Mouse (Mus musculus) forebrain, embryonic 14.5 days (tissue): ENCODE measurements around the gene Ccdc88c. TPM values are rescaled to one million over a fixed set of nuclear protein-coding genes. Genes with fewer than 3 reads are reported as not detected.

ENCODE experiments used
- ATAC-seq: fragments of 200-750 bp; cut with Nextera tagmentation; 2 replicates; pipeline ENCODE4 v1.8.0; 2017; ENCODE audit warnings: mild to moderate bottlenecking, moderate library complexity
- DNase-seq: peaks from one replicate; pipeline ENCODE4 v3.0.0-alpha.2; 2015; ENCODE audit warnings: low spot score
- H3K27ac ChIP-seq: fragments of 300-500 bp; sonication (generic); 2 replicates; pipeline ENCODE4 v1.5.1; 2014; ENCODE audit warnings: low read depth, mild to moderate bottlenecking, control low read depth, low read length, moderate library complexity
- H3K27me3 ChIP-seq: fragments of 300-500 bp; sonication (generic); replicated peaks from 2 replicates; pipeline ENCODE4 v1.6.1; 2014; ENCODE audit warnings: low read length, control low read depth, mixed read lengths; ENCODE audit not compliant: control insufficient read depth, insufficient read depth
- H3K36me3 ChIP-seq: fragments of 300-500 bp; sonication (generic); 2 replicates; pipeline ENCODE4 v1.6.1; 2014; ENCODE audit warnings: low read length, control low read depth; ENCODE audit not compliant: control insufficient read depth, insufficient read depth
- H3K4me1 ChIP-seq: fragments of 300-500 bp; sonication (generic); 2 replicates; pipeline ENCODE4 v1.6.1; 2014; ENCODE audit warnings: antibody characterized with exemption, low read length, control low read depth; ENCODE audit not compliant: control insufficient read depth, insufficient read depth
- H3K4me2 ChIP-seq: fragments of 300-500 bp; sonication (generic); 2 replicates; pipeline ENCODE4 v1.6.1; 2014; ENCODE audit warnings: mild to moderate bottlenecking, control low read depth, low read length
- H3K4me3 ChIP-seq: fragments of 300-500 bp; sonication (generic); 2 replicates; pipeline ENCODE4 v1.5.1; 2014; ENCODE audit warnings: low read depth, low read length, control low read depth
- H3K9ac ChIP-seq: fragments of 300-500 bp; sonication (generic); 2 replicates; pipeline ENCODE4 v1.6.1; 2014; ENCODE audit warnings: mild to moderate bottlenecking, low read length, control low read depth, moderate library complexity
- H3K9me3 ChIP-seq: fragments of 300-500 bp; sonication (generic); replicated peaks from 2 replicates; pipeline ENCODE4 v1.6.1; 2016; ENCODE audit warnings: low read length, control low read depth, mixed read lengths; ENCODE audit not compliant: control insufficient read depth
- WGBS: fragments of 180-500 bp; shearing (Covaris S2); extraction: QIAGEN DNeasy Blood & Tissue Kit; methylation state at CpG from one replicate; pipeline ENCODE4 v1.1.7; 2014; 5-methylcytosine and 5-hydroxymethylcytosine counted together
- polyA plus RNA-seq: library from polyadenylated mRNA; unstranded; fragments of >200 nt; fragmentation: Nextera tagmentation; extraction: Ambion mirVana; gene quantifications from 2 replicates; pipeline ENCODE4 v1.2.1, GENCODE M21; 2014

Ccdc88c gene
- 11.6 and 15.3 TPM in 2 replicates for polyA plus RNA-seq

DNA sequence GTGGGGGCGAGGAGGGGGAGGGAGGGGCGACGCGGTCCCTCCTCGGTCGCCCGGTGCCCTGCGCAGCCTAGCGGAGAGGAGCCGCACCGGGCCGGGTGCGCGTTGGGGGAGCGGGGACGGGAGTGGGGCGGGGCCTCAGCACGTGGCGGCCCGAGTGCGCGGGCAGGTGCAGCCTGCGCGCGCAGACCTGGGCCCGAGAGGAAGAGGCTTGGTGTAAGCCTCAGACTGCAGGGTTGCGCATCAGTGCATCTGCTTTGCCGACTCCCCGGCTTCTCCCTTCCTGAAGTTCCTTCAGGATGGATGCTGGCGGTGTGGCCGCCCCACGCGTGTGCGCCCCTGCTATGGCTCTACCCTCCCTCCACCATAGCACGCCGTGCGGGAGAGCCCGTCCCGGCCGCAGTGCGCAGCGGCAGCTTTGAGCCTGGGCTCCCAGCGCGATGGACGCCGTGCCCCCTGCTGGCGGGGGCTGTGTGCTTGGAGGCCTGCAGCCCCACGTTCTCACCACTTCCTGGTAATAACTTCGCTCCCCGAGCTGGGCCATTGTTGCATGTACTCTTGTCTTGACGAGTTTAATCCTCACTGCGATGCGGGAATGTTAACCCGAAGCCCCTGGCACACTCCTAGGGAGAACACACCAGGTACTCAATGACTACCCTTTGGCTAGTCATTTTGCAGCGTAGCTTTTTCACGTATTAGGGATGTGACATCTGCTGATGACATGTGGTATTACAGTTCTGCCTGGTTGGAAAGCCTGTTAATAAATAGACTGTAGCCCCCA is at the start of gene Ccdc88c:
Gene Ccdc88c (minus strand): TSS at position 103 of the 778 bp plus-strand sequence.
- 0% methylated on average over 45 of the region's 56 CpGs for WGBS
- no peaks in the 10 kb centered on the region for H3K27me3 ChIP-seq
- H3K4me2 ChIP-seq: peak within 1 kb of the TSS; percentile 74
- H3K36me3 ChIP-seq: no peaks in the 10 kb centered on the region
- H3K27ac ChIP-seq: peak within 1 kb of the TSS; percentile 98
- peak within 1 kb of the TSS; percentile 82 for H3K4me3 ChIP-seq
- peak within 1 kb of the TSS; percentile 96 for H3K9ac ChIP-seq
- H3K9me3 ChIP-seq: no peaks in the 10 kb centered on the region
- peak; percentile 88 for ATAC-seq
- peak; percentile 96 for DNase-seq
- H3K4me1 ChIP-seq: peaks cover 24% of the 10 kb centered on the region

DNA sequence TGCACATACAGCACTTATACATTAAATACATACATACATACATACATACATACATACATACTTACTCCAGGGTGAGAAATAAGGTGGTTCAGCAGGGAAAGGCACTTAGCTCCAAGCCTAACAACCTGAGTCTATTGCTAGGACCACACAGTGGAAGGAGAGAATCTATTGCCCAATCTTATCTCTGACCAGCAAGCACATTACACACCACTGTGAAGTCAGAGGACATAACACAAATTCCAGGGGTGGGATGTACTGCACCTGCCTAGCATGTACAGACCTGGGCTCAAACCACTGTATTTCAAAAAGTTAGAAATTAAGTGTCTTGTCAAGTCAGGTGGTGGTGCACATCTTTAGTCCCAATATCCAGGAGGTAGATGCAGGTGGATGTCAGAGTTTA is 49.1 kb upstream of the Ccdc88c start:
- Histone ChIP-seq H3K4me3 (no peak overlapping the region), H3K27ac (no peak overlapping the region), H3K9me3 (no peaks in the 10 kb centered on the region), H3K36me3 (peaks cover 14% of the 10 kb centered on the region; the same call in 1 of the 2 replicates), H3K27me3 (no peaks in the 10 kb centered on the region), H3K4me1 (no peaks in the 10 kb centered on the region; the same call in 1 of the 2 replicates), H3K4me2 (no peak overlapping the region), H3K9ac (no peak overlapping the region)
- DNase-seq (no peak), ATAC-seq (no peak)

DNA sequence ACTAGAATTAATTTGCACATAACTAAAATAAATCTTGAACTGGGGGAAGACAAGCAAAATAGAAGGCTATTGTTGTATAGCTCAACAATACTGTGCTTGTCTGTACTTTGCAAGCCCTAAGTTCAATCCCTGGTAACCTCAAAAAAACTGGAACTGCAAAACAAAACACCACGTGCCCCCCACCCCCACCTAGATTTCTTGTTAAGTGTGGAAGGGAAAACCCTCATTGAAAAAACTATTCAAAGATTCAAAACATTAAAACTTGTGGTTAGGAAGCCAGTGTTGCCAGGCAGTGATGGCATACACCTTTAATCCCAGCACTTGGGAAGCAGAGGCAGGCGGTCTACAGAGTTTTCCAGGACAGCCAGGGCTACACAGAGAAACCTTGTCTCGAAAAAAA is 46.6 kb upstream of the Ccdc88c start:
- H3K4me1 ChIP-seq: no peaks in the 10 kb centered on the region
- ATAC-seq (no peak), DNase-seq (no peak)
- H3K36me3 ChIP-seq: peaks cover 8% of the 10 kb centered on the region; the same call in 1 of the 2 replicates
- H3K27ac ChIP-seq: no peak overlapping the region
- H3K4me3 ChIP-seq: no peak overlapping the region
- no peaks in the 10 kb centered on the region for H3K9me3 ChIP-seq
- 91% methylated on average over 3 of the region's 3 CpGs for whole genome bisulfite sequencing
- H3K27me3 ChIP-seq: no peaks in the 10 kb centered on the region
- H3K9ac ChIP-seq: no peak overlapping the region
- no peak overlapping the region for H3K4me2 ChIP-seq

DNA sequence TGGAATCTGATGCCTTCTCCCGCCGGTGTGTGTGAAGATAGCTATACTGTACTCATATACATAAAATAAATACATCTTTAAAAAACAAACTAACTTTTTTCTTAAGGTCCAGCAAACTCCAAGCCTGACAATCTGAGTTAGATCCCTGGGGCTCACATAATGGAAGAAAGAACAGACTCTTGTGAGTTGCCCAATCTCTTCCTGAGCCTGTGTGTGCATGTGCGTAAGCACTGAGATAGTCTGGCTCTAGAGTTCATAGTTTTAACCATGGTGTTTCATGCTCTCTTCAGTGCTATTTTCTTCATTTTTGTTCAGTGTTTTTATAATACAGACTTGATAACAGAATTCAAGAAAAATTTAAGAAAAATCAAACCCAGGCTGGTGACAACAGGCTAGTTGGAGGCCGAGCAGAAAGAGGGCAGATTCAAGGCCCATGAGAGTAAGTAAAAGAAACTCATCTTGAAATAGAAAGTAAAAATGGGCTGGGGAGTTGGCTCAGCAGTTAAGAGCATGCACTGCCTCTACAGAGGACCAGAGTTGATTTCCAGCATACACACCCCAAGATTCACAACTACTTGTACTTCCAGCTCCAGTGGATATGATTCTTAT is 46.1 kb upstream of the Ccdc88c start:
- no peak overlapping the region for H3K9ac ChIP-seq
- H3K4me3 ChIP-seq: no peak overlapping the region
- WGBS: 97% methylated on average over 4 of the region's 4 CpGs
- H3K27ac ChIP-seq: no peak overlapping the region
- H3K4me1 ChIP-seq: no peaks in the 10 kb centered on the region
- no peaks in the 10 kb centered on the region for H3K9me3 ChIP-seq
- H3K27me3 ChIP-seq: no peaks in the 10 kb centered on the region
- H3K4me2 ChIP-seq: no peak overlapping the region
- DNase-seq: no peak
- no peak for ATAC-seq
- 0 out of 2 replicates have a peak, but pooled peaks cover 7% of the 10 kb centered on the region for H3K36me3 ChIP-seq

DNA sequence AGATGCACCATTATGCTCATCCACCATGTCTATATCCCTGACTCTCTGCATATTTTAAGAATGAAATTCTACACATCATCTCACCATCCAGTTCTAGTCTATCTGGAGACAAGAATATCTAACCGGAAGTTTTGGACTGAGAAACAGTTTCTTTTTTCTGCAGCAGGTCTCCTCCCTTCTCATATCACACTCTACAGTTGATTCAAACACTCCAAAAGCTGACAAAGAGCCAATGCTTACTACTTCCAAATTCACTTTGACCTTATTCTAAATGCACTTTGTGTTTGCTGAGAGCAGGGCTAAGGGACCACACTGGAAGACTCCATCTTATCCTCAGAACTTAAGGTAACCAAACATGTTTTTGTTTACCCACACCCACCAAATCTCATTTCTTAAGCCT is 41.0 kb upstream of the Ccdc88c start:
- no peak for ATAC-seq
- no peak for DNase-seq
- H3K27me3 ChIP-seq: no peaks in the 10 kb centered on the region
- peaks cover 25% of the 10 kb centered on the region for H3K36me3 ChIP-seq
- no peaks in the 10 kb centered on the region for H3K4me1 ChIP-seq
- H3K4me3 ChIP-seq: no peak overlapping the region
- H3K9me3 ChIP-seq: no peaks in the 10 kb centered on the region
- no peak overlapping the region for H3K9ac ChIP-seq
- H3K27ac ChIP-seq: no peak overlapping the region
- no peak overlapping the region for H3K4me2 ChIP-seq
- 98% methylated on average over 1 of the region's 1 CpGs for WGBS

DNA sequence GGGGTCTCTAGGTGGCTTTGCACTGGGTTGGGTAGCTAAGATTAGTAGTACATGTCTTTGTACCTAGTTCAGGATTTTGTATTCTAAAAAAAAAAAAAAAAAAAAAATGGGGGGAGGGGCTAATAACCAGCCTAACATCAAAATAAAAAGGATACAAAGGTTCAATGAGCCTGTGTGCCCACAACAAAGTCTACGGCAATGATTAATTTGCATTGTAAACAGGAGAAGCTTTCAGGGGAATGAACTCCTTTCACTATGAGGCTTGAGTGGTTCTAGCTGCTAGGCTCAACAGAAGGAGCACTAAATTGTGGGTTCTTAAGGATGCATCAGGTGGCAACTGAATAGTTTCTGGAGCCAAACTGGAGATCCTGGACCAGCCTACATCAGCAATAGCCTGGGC is 37.5 kb upstream of the Ccdc88c start:
- peaks cover 47% of the 10 kb centered on the region for H3K36me3 ChIP-seq
- H3K9me3 ChIP-seq: no peaks in the 10 kb centered on the region
- WGBS: 62% methylated on average over 1 of the region's 1 CpGs
- H3K4me2 ChIP-seq: no peak overlapping the region
- H3K4me3 ChIP-seq: no peak overlapping the region
- no peaks in the 10 kb centered on the region for H3K27me3 ChIP-seq
- no peak overlapping the region for H3K9ac ChIP-seq
- H3K4me1 ChIP-seq: no peaks in the 10 kb centered on the region
- no peak for ATAC-seq
- H3K27ac ChIP-seq: no peak overlapping the region
- no peak for DNase-seq

DNA sequence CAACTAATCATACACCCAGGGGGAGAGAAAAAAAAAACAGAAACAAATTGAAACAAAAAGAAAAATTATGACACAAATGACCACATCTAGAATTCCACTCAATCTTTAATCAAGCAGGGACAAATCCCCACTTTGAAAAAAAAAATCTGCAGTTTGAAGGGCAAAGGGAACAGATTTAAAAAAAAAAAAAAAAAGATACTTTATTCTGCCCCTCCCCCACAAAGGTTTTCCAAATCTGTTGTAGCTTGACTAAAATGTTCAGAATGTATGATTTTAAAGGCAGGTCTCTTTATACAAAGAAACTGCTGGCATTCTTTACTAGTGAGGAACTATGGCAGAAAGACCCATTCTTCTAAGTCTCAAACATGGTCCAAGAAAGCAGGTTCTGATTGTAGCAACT is 11.1 kb upstream of the Ccdc88c start:
- Histone ChIP-seq H3K27me3 (no peaks in the 10 kb centered on the region), H3K9ac (no peak overlapping the region), H3K4me1 (no peaks in the 10 kb centered on the region), H3K4me3 (no peak overlapping the region), H3K36me3 (peaks cover 66% of the 10 kb centered on the region), H3K9me3 (no peaks in the 10 kb centered on the region), H3K27ac (no peak overlapping the region), H3K4me2 (no peak overlapping the region)
- ATAC-seq (no peak), DNase-seq (no peak)

DNA sequence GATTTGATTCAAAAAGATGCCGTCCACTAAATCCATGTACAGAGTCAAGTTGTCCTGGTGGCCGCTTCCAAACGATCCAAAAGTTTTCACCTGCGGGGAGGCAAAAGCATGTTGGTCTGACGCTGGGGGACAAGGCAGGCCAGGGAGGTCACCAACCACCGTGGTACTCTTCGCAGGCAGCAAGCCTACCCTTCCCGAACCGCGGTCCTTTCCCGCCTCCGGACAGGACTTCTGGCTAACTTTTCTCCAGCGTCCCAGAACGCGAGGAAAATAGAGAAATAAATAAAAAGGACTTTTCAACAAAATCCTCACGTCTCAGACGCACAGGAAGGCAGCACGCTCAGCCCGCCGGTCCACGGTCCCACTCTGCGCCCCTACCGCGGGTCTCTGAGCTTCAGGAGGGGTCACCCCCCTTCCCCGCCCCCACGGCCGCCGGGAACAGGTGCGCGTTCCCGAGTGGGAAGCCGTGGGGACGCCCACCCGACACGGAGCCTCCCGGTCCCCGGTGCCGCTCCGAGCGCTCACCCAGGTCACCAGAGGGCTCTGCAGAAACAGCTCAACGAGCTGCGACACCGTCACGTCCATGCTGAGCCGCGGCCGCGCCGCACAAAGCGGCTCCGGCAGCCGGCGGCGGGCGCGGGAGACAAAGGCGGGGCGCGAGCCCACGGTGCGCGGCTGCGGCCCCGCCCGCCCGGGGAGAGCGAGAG is 456 bp downstream of the Ccdc88c start:
- Histone ChIP-seq H3K36me3 (no peaks in the 10 kb centered on the region), H3K4me1 (peaks cover 30% of the 10 kb centered on the region), H3K4me3 (peak overlapping the region; percentile 82), H3K9ac (peak overlapping the region; percentile 96), H3K27ac (peak overlapping the region; percentile 98), H3K9me3 (no peaks in the 10 kb centered on the region), H3K4me2 (peak overlapping the region; percentile 74), H3K27me3 (no peaks in the 10 kb centered on the region)
- ATAC-seq (peak; percentile 11), DNase-seq (no peak)
- under 1% methylated on average over 57 of the region's 67 CpGs for WGBS
